Mouse (Mus musculus) layer of hippocampus, postnatal 14 days (tissue): ENCODE measurements around the gene Nmnat1. TPM values are rescaled to one million over a fixed set of nuclear protein-coding genes. Genes with fewer than 3 reads are reported as not detected.

ENCODE experiments used
- DNase-seq, 2 experiments: peaks; one replicate each; pipeline ENCODE4 v3.0.0; 2021 to 2022; ENCODE audit warnings: low spot score in 2 of 2, mixed read lengths in 1 of 2
- long read RNA-seq, 2 experiments: library from polyadenylated mRNA; stranded (forward); transcript quantifications; one replicate each; pipeline ENCODE4 v2.0.0; 2021
- total RNA-seq, 2 experiments: library from RNA; stranded (reverse); gene quantifications; 2 replicates each; pipeline ENCODE4 v1.2.3; 2021

The Nmnat1 gene
- 1 to 10 TPM; 8.4 to 8.7 TPM for total RNA-seq
- long read RNA-seq, experiment 1, partial matches to known transcripts, result 1 of 4 reads
- long read RNA-seq, experiment 1, other reads (novel, unspliced or antisense), result 0 of 4 reads
- long read RNA-seq, experiment 2, transcript Nmnat1-201 (5 exons, 1,238 nt), result major isoform, 7 of 7 reads
- long read RNA-seq, experiment 2, partial matches to known transcripts, result 0 of 7 reads
- long read RNA-seq, experiment 2, other reads (novel, unspliced or antisense), result 0 of 7 reads

DNA sequence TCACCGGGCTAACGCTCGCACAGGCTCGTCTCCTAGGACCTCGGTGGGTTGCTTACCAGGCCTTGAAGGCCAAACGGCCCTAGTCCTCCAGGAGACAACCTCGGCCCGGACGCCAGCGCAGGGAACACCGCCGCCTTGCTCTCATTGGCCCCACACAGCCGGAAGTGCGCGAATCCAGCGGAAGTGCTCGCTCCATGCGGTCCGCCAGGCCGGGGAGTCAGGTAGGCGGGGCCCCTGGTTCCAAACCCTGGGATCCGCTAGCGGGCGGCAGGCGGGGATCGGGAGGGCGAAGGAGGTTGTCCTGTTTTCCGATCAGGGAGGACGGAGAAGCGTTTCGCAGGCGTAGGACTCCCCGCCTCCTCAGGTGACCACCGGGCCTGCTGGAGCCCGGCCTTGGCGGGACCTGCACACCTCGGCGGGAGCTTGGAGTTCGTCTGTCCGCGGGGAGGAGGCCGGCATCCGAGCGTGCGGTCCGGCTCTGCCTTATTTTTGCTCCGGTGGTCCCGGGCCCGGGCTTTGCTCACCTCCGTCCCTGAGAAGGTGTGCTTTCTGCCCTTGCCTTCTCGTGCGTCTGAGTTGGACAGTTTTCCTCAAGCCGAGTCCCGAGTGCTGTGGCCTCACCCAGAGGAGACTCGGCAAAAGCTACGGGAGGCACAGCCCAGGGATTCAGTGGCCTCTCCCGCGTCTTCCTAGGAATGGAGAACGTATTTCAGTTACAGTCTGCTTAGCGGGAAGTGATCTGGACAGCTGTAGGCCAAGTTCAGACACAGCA is at the start of gene Nmnat1, which contains the start of gene Lzic:
Nmnat1 (minus strand) TSS at position 150 of the 772 bp plus-strand sequence.
Lzic (plus strand) TSS at position 177 of the 772 bp plus-strand sequence.
- DNase-seq, result peak; percentile 92 to 94

DNA sequence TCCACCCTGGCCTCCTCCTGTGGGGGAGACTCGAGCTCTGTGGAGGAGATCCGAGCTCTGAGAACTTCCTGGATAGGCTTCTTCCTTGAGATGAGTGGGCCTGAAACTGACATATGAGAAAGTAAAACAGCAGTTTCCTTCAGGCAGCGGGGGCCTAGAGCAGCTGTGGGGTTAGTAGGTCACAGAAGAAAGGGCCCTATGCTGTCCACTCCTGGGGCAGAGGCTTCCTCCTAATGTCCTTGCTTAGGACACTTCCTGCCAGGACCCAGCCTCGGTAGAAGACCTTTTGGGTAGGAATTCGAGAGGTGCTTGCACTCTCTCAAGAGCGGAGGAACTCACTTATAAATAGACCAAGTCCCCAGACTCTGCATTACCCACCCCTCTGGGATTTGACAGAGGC is 44.7 kb upstream of the Nmnat1 start:
- DNase-seq, result no peak

DNA sequence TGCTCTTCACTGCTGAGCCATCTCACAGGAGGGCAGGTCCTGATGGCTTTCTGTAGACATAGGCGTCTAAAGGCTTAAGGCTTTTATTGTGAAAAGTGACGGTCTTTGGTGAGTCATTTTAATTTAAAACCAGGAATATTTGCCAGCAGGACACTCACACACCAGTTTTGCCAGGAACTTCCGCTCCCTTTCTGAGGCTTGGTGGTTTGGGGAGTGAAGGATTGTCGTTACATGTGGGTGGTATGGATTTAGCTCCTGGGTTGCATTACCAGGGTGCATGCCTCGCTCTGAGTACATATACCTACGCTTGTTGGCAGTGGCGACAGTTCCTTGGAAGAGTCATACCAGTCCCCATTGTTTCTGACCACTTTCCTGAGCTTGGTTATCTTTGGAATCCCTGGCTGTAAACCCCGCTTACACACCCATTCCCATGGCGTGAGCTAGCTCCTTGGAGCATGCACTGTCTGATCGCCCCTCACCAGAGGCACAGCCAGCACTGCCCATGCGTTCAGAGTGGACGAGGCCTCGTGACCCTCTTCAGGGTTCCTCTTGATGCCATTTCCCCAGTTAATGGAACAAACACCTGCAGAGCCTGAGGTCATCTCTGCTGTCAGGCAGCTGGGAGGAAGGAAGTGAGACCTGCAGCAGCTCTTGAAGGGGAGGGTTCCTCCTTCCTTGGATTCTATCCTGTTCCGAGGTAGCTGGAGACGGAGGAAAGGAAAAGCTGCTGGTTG is 42.8 kb upstream of the Nmnat1 start:
- DNase-seq, result no peak

DNA sequence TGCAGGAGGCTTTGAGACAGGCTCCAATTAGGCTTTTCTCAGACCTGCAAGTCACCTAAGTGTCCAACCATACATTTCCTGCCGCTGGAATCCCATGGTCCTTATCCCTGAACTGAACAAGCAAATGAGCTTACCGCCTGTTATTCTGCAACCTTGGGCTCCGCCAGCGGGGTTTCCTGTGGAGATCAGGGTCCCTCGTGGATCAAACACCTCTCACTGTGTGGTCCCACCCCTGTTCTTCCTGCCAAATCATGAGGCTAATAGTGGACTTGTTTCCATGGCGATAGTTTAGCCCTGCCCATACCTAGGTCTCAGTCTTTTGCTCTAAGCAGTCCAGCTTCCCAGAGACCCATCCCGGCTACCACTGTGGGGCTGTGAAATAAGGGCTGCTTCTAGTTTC is 41.3 kb upstream of the Nmnat1 start:
- no peak for DNase-seq

DNA sequence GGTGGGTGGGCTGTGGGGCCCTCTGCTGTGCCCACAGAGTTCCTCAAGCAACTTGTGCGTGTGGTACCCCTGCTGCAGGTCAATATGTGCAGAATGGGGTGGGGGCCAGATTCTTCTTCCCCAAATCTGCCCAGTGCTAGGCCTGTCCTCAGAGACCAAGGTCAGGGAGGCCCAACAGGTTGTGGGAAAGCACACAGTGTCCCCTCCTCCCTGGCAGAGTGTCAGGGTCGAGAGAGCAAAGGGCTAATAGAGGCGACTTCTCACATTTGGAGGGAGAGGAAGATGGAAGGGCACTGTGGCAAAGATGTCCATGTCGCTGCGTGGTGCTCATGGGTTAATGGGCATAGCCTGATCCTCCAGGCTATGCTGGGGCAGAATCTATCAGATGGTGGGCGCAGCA is 40.8 kb upstream of the Nmnat1 start:
- DNase-seq, result no peak

DNA sequence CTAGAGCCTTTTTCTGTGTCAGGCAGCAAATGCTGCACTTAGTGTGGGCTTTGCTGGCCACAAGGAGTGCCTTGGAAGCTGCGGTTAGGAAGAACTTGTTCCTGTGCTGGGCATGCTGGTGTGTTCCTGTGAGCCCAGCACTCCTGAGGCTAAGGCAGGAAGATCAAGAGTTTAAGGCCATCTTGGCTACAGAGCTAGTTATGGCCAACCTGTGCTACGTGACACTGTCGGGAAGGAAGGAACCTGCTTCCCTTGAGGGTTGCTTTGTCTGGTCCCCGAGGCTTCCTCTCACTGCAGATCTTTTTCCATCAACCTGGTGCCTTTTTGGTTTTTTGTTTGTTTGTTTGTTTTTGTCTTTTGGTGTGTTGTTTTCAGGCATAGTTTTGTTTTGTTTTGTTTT is 40.2 kb upstream of the Nmnat1 start:
- no peak for DNase-seq

DNA sequence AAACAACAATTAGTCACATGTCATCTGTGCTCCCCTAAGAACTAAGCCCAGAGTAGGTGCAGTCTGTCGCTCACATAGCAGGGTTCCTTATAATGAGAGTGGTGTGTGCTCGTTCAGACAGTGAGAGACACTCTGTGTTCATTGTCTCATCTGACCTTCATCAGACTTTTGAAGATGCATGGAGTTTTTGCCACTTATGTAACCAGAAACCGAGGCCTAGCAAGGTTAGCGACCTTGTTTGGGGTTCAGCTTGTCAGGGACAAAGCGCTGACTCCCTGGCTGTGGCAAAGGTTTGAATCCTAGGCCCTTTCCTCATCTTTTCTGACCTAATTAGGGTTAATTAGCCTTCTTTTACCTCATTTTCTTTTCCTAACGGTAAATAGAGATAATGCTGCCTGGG is 39.0 kb upstream of the Nmnat1 start:
- DNase-seq, result no peak

DNA sequence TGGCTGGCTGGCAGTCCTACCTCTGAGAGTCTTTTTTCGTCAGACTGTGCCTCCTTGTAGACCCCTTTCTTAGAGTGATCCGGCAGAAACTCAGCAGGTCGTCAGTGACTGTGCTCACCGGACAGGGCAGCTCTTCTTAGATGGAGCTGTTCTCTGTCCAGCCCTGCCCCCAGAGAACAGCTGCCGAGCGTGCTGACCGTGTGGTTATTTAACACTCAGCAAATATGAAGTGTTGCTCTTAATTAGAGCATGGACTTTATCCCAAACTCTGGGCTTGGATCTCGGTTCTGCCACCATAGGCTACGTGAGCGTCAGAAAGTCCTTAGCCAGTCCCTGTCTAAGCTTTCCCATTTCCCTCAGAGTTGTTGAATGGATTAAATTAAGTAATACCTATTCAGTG is 36.3 kb upstream of the Nmnat1 start:
- no peak for DNase-seq

DNA sequence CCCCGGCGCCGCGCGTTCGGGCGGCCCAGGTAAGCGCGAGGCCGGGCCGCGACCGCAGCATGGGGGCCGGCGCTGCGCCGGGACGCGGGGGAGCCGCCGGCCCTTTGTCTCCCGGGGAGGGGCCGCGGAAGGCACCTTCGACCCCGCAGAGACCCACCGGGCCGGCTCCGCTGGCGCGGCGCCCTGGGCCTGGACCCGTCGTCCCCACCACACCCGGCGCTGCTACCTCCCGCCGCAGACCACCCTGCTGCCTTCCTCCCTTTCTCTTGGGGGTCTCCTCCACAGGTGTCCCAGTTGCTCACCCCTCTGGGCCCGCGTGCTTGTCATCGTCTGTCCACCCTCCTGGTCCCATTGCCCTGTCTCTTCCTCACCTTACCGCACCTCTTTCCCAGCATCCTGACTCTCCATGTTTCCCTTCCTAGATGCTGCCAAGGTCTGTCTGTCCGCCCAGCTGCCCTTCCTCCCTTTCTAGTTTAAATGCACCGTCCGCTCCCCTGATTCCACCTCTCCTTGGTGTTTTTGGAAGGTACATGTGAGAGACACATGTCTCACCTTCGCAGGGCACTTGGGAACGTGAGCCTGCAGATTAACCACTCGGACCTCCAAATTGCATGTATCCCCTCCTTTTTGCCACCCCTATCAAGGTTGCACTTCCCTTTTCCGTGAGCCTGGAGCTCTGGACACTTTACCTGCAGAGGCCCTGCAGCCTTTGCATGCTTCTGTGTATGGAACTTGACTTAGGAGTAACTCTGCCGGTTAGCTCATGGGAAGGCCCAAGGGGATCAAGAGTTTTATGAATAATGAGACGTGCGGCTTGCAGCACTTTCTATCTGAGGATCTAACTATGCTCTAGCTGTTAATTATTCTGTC is 33.6 kb upstream of the Nmnat1 start:
- no peak for DNase-seq

DNA sequence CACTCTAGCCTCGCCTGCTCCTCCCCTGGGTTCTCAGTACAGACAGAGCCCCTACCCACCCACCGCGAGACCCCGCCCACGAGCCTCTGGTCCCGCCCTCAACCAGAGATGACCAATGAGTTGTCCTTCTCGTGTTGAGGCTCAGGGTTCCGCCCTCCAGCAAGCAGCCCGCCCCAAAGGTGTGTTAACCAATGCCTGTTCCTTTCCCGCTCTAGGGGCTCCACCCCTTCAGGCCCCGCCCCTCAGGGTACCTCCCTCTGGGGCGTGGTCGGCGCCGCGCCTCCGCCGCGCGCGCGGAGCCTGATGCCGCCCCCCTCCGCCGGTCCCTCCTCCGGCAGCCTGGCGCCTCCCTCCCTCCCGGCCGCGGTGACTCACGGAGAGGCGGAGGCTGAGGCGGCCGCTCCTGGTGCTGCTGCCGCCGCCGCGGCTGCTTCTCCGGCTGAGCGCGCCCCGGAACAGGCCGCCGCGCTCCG is 32.9 kb upstream of the Nmnat1 start, which contains the start of gene Ctnnbip1:
Ctnnbip1 (plus strand) TSS at position 369 of the 473 bp plus-strand sequence.
- peak; percentile 91 to 96 for DNase-seq

DNA sequence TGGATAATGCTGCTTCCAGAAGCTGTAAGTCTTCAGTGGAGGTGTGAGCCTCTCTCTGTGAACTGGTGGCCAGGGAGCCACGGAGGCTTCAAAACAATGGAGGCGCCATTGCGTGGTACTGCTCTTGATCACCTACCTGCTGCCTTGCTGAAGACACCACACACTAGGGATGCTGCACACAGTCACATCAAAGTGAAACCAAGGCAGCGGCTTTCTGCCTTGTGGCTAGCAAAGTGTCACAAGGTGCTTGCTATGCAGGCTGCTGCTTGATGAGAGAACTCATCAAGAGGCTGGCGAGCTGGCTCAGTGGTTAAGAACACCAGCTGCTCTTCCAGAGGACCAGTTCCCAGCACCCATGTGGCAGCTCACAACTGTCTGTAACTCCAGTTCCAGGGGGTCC is 30.7 kb upstream of the Nmnat1 start:
- no peak for DNase-seq

DNA sequence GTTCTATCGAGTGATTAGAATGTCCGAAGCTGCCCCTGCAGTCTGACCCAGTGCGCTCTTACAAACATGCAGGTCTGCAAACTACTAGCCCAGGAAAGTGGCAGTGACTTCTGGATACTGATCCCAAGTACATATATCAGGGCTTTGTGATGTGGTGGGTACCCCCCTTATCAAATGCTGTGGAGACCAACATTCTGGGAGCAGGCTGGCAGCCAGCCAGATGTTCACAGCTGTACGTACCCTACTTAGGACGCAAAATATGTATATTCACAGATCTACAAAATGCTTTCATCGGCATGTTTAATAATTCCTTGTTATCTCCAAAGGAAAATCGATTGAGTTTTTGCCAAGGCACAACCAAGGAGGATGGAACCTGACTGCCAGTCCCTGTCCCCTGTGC is 27.1 kb upstream of the Nmnat1 start:
- DNase-seq, result no peak

DNA sequence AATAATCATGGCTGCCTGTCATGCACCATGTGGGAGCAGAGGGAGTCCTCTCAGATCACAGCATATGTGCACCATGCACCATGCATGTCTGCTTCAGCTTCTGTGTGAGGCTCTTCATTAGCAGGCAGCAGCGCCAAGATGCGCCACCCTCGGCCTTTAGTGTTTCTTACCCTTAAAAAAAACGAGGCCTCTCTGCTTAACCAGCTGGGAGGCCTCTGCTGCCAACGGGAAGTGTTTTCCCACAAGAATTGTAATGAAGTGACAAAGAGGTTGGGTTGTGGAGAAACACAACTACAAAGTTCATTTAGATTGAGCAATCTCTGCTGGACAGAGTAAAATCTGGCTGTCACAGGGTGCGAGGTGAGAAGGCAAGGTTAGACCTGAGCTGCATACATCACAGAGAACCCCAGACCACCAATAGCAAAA is 26.2 kb upstream of the Nmnat1 start:
- peak in 1 of 2 experiments; percentile 37 for DNase-seq

DNA sequence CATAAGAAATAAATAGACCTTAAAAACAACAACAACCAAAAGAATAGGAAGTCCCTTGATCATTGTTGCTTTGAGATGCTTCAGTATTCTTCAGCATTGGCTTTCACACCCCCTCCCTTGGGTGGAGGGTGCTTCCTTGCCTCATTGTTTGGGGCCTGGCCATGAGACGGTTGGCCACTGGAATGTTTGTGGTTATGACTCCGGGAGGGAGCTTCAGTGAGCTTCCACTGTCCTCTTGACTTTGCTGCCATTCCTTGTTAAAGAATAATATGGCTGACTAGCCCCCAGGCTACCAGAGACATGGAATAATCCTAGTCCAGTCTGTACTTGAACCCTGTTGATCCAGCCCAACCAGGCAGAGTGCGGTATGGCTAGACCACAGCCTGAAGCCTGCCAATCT is 21.9 kb upstream of the Nmnat1 start:
- no peak for DNase-seq

DNA sequence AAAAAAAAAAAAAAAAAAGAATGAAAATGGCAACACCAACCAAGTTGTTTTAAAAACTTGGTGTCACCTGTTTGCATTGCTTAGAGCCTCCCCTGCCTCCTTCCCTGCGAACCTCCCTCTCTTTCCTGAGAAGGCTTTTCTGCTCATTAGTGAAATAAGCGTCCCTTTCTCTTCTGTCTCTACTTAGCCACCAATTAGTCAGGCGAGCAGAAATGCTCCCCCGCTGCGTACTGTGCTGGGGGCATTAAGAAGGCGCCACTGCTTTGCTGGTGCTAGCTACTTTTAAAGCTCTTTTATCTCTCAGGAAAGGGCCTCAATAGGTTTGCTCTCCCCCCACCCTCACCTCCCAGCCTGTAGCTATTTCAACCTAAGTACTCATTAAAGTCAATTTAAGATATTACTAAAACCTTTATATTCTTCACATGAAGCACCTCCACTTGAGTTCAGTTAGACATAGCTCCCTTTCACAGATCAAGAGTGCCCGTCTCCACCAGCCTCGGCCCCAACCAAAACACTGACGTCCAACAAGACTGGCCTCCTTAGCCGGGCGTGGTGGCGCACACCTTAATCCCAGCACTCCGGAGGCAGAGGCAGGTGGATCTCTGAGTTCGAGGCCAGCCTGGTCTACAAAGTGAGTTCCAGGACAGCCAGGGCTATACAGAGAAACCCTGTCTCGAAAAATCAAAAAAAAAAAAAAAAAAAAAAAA is 20.4 kb upstream of the Nmnat1 start:
- no peak for DNase-seq

DNA sequence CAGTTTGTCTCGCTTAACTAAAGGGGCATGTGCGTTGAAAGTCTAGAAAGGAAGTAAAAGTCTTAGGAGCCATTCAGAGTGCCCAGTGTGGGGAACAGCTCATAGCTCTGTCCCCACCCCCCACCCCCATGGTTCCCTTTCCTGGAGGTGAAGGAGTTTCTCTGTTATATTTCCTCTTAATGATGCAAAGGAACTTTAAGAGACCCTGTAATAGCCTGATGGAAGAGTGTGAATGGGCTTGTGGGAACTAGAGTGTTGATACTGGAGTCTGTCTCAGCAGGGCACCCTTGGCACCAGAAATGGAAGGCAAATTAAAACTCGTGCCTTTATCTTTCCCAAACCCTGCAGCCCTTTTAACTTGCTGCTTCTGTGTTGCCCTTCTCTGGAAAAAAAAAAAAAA is 19.9 kb upstream of the Nmnat1 start:
- no peak for DNase-seq

DNA sequence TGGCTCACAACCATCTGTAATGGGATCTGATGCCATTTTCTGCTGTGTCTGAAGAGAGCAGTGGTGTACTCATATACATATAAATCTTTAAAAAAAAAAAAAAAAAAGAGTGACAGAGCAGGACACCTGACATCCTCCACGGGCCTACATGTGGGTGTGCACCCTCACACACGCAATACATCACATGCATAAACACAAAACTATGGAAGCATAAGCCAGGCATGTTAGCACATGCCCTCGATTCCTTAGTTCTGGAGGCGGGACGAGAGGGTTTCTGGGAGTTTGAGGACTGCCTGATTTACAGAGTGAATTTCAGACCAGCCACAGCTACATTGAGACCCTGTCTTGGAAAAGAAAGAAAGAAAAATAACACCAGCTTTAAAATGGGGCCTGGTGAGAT is 19.4 kb upstream of the Nmnat1 start:
- no peak for DNase-seq

DNA sequence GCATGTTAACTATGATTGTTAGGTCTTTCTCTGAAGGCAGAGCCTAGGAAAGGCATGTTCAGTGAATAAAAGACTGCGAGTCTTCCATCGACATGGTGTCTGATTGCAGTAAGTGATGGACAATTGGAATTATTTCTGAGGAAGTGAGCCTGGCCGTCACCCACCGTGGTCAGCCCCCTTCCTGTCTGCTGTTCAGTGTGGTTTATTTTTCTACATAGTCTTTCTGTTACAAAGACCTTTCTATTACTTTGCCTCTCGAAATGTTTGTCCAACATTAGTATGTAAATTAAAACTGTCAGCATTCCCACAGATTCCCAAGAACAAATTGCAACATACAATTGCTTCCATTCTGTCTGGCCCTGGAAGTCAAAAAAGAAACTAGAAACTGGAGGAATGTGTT is 14.8 kb upstream of the Nmnat1 start:
- DNase-seq, result no peak

DNA sequence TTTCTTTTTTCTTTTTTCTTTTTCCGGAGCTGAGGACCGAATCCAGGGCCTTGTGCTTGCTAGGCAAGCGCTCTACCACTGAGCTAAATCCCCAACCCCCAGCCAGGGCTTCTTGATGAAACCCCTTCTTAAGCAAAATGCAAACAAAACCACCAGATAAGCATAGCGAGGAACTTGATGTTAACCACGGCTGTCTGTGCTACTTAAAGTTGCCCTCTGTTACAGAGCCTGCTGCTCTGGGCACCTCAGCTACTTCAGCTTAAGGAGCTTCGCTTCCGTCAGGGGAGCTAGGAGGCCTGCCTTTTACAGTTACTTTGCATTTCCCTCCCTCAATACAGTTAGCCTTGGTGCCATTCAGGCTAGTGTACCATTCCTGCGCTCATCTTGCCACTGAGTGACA is 13.9 kb upstream of the Nmnat1 start:
- DNase-seq, result no peak

DNA sequence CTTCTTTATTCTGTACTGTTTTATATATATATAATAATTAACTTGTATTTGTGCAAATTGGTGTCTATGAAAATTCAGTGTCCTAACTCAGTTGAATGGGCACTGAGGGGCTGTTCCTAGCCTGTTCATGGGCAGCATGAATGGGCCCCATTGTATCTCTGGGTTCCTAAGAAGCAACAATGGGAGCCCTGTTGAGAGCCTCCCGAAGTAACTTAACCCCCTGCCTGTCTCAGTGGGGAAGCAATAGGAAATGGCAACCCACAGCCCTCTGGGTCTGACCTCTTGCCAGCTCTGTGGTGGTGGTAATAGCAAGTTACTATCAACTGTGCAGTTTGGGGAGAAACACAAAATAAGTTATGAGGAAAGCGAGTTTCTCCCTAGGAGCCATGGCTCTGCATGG is 11.6 kb upstream of the Nmnat1 start:
- DNase-seq, result peak in 1 of 2 experiments; percentile 48
